Mouse (Mus musculus) small intestine, adult 2 months (tissue): Measurements from ENCODE around the gene Ripk1. TPM values are rescaled to one million over a fixed set of nuclear protein-coding genes. Genes with fewer than 3 reads are reported as not detected.

ENCODE experiments used
- H3K27ac ChIP-seq: fragments of 200-500 bp; 2 replicates; pipeline ENCODE4 v1.5.1; 2012; ENCODE audit warnings: low read depth, low read length, control low read depth, inconsistent platforms; ENCODE audit not compliant: insufficient read depth
- H3K27me3 ChIP-seq: fragments of 200-500 bp; 2 replicates; pipeline ENCODE4 v1.6.1; 2012; ENCODE audit warnings: mild to moderate bottlenecking, moderate library complexity, low read length, inconsistent platforms; ENCODE audit not compliant: control insufficient read depth, insufficient read depth
- H3K36me3 ChIP-seq: fragments of 200-500 bp; 2 replicates; pipeline ENCODE4 v1.6.1; 2012; ENCODE audit warnings: mild to moderate bottlenecking, low read length, control low read depth, inconsistent platforms; ENCODE audit not compliant: control insufficient read depth, insufficient read depth
- H3K4me1 ChIP-seq: fragments of 200-500 bp; 2 replicates; pipeline ENCODE4 v1.6.1; 2012; ENCODE audit warnings: low read length, inconsistent platforms, mixed read lengths; ENCODE audit not compliant: control insufficient read depth, insufficient read depth, insufficient read length
- H3K4me3 ChIP-seq: fragments of 200-500 bp; 2 replicates; pipeline ENCODE4 v1.5.1; 2012; ENCODE audit warnings: low read depth, mild to moderate bottlenecking, control low read depth, inconsistent platforms, low read length, moderate library complexity
- CTCF ChIP-seq: fragments of 200-500 bp; IDR thresholded peaks from 2 replicates; pipeline ENCODE4 v1.5.1; 2012; ENCODE audit warnings: low read depth, mild to moderate bottlenecking, control low read depth, inconsistent platforms, low read length, moderate library complexity, mixed read lengths; ENCODE audit not compliant: insufficient replicate concordance, insufficient read length; ENCODE audit errors: extremely low read depth
- POLR2A ChIP-seq: fragments of 200-500 bp; IDR thresholded peaks from 2 replicates; pipeline ENCODE4 v1.6.1; 2012; ENCODE audit warnings: low read depth, mild to moderate bottlenecking, control low read depth, inconsistent platforms, low read length, moderate library complexity
- WGBS: fragments of 180-500 bp; shearing (Covaris S2); methylation state at CpG from one replicate; pipeline ENCODE4 v1.1.7; 2018; 5-methylcytosine and 5-hydroxymethylcytosine counted together
- polyA plus RNA-seq: library from polyadenylated mRNA; depleted of rRNA; stranded (reverse); fragments of >200 nt; gene quantifications from 2 replicates; pipeline ENCODE4 v1.2.3, GENCODE M21; 2012

The Ripk1 gene
- polyA plus RNA-seq, 1 experiment: 18.8 TPM

GRCm38 (mm10) chr13:34016927-34017569, 14.9 kb downstream of the Ripk1 start:
- 90% methylated on average over 9 of the region's 9 CpGs for WGBS
- Histone ChIP-seq H3K27ac (no peak overlapping the region), H3K4me1 (no peaks in the 10 kb centered on the region), H3K4me3 (no peak overlapping the region), H3K27me3 (no peaks in the 10 kb centered on the region), H3K36me3 (peaks cover 70% of the 10 kb centered on the region)
- TF ChIP-seq POLR2A (no peak), CTCF (no peak)

- TF ChIP-seq POLR2A: no peak
- no peak for TF ChIP-seq CTCF
- Histone ChIP-seq H3K4me3 (no peak overlapping the region), H3K27me3 (no peaks in the 10 kb centered on the region), H3K27ac (no peak overlapping the region), H3K4me1 (no peaks in the 10 kb centered on the region), H3K36me3 (peaks cover 72% of the 10 kb centered on the region)
- WGBS: 90% methylated on average over 1 of the region's 1 CpGs
Measured at GRCm38 (mm10) chr13:34018521-34018920, 16.4 kb downstream of the Ripk1 start.

- TF ChIP-seq POLR2A (no peak), CTCF (no peak)
- Histone ChIP-seq H3K27ac (no peak overlapping the region), H3K4me3 (no peak overlapping the region), H3K36me3 (peaks cover 54% of the 10 kb centered on the region), H3K27me3 (no peaks in the 10 kb centered on the region), H3K4me1 (no peaks in the 10 kb centered on the region)
- 94% methylated on average over 2 of the region's 2 CpGs for WGBS
Measured at GRCm38 (mm10) chr13:34021998-34022397, 19.8 kb downstream of the Ripk1 start.

- Histone ChIP-seq H3K36me3 (peaks cover 53% of the 10 kb centered on the region), H3K4me1 (peaks cover under 1% of the 10 kb centered on the region; the same call in 1 of the 2 replicates), H3K27ac (no peak overlapping the region), H3K4me3 (no peak overlapping the region), H3K27me3 (no peaks in the 10 kb centered on the region)
- 75% methylated on average over 2 of the region's 2 CpGs for WGBS
- TF ChIP-seq POLR2A (no peak), CTCF (no peak)
Measured at GRCm38 (mm10) chr13:34032041-34032440, 29.9 kb downstream of the Ripk1 start.

- H3K27ac ChIP-seq: no peak overlapping the region
- WGBS: 73% methylated on average over 3 of the region's 3 CpGs
Measured at GRCm38 (mm10) chr13:34035424-34035823, 33.3 kb downstream of the Ripk1 start.

GRCm38 (mm10) chr13:34036726-34037125, 34.6 kb downstream of the Ripk1 start:
- H3K4me1 ChIP-seq: peaks cover 4% of the 10 kb centered on the region; the same call in 1 of the 2 replicates
- TF ChIP-seq POLR2A (no peak), CTCF (no peak)
- 69% methylated on average over 5 of the region's 5 CpGs for WGBS
- H3K27me3 ChIP-seq: no peaks in the 10 kb centered on the region
- no peak overlapping the region for H3K27ac ChIP-seq
- H3K4me3 ChIP-seq: no peak overlapping the region
- peaks cover 17% of the 10 kb centered on the region for H3K36me3 ChIP-seq

More at GRCm38 (mm10) chr13:34035424-34035823, 33.3 kb downstream of the Ripk1 start:
- peaks cover 4% of the 10 kb centered on the region; the same call in 1 of the 2 replicates for H3K4me1 ChIP-seq
- peaks cover 28% of the 10 kb centered on the region for H3K36me3 ChIP-seq
- TF ChIP-seq POLR2A (no peak), CTCF (no peak)
- H3K4me3 ChIP-seq: no peak overlapping the region
- H3K27me3 ChIP-seq: no peaks in the 10 kb centered on the region

- peak within 1 kb of the TSS; percentile 38; the same call in 1 of the 2 replicates for H3K27ac ChIP-seq
- 1% methylated on average over 37 of the region's 37 CpGs for WGBS
Measured at GRCm38 (mm10) chr13:34037172-34038055, 35.3 kb downstream of the Ripk1 start, which contains the start of gene Bphl. Bphl (plus strand) TSS chr13:34037597.

More at GRCm38 (mm10) chr13:34037172-34038055, 35.3 kb downstream of the Ripk1 start, which contains the start of gene Bphl:
- Histone ChIP-seq H3K27me3 (no peaks in the 10 kb centered on the region), H3K4me3 (peak within 1 kb of the TSS; percentile 75), H3K4me1 (peaks cover 4% of the 10 kb centered on the region; the same call in 1 of the 2 replicates), H3K36me3 (peaks cover 13% of the 10 kb centered on the region)
- TF ChIP-seq POLR2A: peak; percentile 80
- TF ChIP-seq CTCF: no peak
